Mouse (Mus musculus): ENCODE data around the gene Asic1. TPM values are rescaled to one million over a fixed set of nuclear protein-coding genes. Genes with fewer than 3 reads are reported as not detected.

Gene Asic1
- polyA plus RNA-seq, 1 experiment from 2014 or later = 51.7 TPM

DNA sequence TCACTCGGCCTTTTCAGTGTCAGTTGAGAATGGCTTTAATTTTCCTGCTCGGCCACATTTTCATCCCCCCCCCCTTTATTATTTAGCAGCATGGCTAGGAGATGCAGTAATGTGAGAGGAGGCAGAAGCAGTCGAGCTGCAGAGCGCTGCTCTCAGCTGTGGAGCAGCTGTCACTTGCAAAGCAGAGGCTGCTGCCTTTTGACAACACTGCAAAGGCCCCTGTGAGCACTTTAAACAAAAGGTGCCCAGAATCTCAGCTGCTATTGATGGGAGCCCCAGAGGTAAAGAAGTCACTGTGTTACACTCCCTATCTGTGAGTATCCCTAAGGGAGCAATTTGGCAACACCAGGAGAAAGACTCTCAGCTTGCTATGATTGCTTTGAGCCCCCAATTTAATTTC, 21.8 kb upstream of the Asic1 start:
- ATAC-seq (ENCODE audit: low FRiP score) = peak; percentile 28; the same call in 1 of the 2 replicates
- Histone ChIP-seq H3K27me3 (ENCODE audit: control insufficient read depth, insufficient read depth, low read length) (no peaks in the 10 kb centered on the region), H3K4me1 (replicated peaks; ENCODE audit: control insufficient read depth, insufficient read depth, low read length) (peaks cover 52% of the 10 kb centered on the region), H3K36me3 (replicated peaks; ENCODE audit: control insufficient read depth, insufficient read depth) (no peaks in the 10 kb centered on the region), H3K9ac (peak overlapping the region; percentile 3), H3K27ac (peak overlapping the region; percentile 76), H3K4me2 (replicated peaks) (peak overlapping the region; percentile 88), H3K4me3 (replicated peaks; ENCODE audit: low read length) (no peak overlapping the region), H3K9me3 (ENCODE audit: control insufficient read depth, low read length) (no peaks in the 10 kb centered on the region)
- 11% methylated on average over 4 of the region's 4 CpGs for WGBS
- no peak for DNase-seq (ENCODE audit: low spot score)

DNA sequence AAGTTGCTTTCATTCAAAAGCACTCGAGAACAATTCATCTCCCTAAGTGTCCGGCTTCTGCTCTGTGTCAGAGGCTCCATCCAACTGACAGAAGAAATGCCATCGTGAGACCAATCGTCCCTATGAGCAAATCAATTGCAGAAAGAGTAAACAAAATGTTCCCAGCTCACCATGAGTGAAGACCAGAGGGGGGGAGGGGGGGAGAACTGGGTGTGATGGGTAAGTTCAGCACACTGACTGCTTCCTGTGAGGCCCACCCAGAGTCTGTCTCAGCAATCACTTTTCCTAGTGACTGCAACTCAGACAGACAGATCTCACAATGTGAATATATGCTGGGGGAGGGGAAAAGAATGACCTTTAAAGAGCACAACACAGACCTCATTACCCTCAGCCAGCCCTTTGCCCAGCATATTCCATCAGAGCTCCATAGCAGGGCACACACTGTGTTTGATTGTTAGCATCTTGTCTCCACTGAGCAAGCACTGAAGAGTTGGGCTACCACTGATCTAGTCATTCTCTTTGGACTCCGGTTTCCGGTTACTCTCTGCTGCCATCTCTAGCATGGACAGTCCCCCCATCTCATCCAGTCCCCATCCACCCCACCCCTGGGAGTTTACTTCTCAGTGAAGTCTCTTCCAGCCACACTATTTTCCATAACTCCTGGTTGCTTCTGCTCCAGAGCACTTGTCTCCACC, 21.0 kb upstream of the Asic1 start:
- 18% methylated on average over 6 of the region's 6 CpGs for WGBS
- Histone ChIP-seq H3K27me3 (ENCODE audit: control insufficient read depth, insufficient read depth, low read length) (no peaks in the 10 kb centered on the region), H3K27ac (peak overlapping the region; percentile 76), H3K4me3 (replicated peaks; ENCODE audit: low read length) (peak overlapping the region; percentile 90; the same call in 1 of the 2 replicates), H3K9ac (peak overlapping the region; percentile 24; the same call in 1 of the 2 replicates), H3K36me3 (replicated peaks; ENCODE audit: control insufficient read depth, insufficient read depth) (no peaks in the 10 kb centered on the region), H3K4me2 (replicated peaks) (peak overlapping the region; percentile 88), H3K4me1 (replicated peaks; ENCODE audit: control insufficient read depth, insufficient read depth, low read length) (peaks cover 55% of the 10 kb centered on the region), H3K9me3 (ENCODE audit: control insufficient read depth, low read length) (no peaks in the 10 kb centered on the region)
- no peak for DNase-seq (ENCODE audit: low spot score)
- no peak for ATAC-seq (ENCODE audit: low FRiP score)

DNA sequence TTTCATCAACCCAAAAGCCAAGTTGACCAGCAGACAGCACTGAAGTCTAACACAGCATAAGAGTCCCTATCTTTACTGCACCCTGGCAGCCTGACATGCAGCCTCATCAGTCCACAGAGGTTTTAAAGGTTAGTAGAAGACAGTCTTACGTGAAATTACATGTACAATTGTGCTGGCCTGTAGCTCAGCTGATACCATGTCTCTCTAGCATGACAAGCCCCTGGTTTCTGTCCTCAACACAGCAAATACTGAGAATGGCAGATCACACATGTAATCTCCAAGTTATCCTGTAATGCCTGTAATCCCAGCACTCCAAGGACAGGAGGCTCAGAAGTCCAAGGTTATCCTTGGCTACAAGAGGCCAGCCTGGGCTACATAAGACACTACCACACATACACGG, 19.9 kb upstream of the Asic1 start:
- H3K27ac ChIP-seq = no peak overlapping the region
- ATAC-seq (ENCODE audit: low FRiP score) = no peak
- H3K9me3 ChIP-seq (ENCODE audit: control insufficient read depth, low read length) = no peaks in the 10 kb centered on the region
- H3K36me3 ChIP-seq (replicated peaks; ENCODE audit: control insufficient read depth, insufficient read depth) = no peaks in the 10 kb centered on the region
- peak overlapping the region; percentile 90 for H3K4me3 ChIP-seq (replicated peaks; ENCODE audit: low read length)
- no peak for DNase-seq (ENCODE audit: low spot score)
- H3K9ac ChIP-seq = peak overlapping the region; percentile 71; the same call in 1 of the 2 replicates
- WGBS = 53% methylated on average over 2 of the region's 2 CpGs
- peak overlapping the region; percentile 88 for H3K4me2 ChIP-seq (replicated peaks)
- no peaks in the 10 kb centered on the region for H3K27me3 ChIP-seq (ENCODE audit: control insufficient read depth, insufficient read depth, low read length)
- peaks cover 46% of the 10 kb centered on the region for H3K4me1 ChIP-seq (replicated peaks; ENCODE audit: control insufficient read depth, insufficient read depth, low read length)

DNA sequence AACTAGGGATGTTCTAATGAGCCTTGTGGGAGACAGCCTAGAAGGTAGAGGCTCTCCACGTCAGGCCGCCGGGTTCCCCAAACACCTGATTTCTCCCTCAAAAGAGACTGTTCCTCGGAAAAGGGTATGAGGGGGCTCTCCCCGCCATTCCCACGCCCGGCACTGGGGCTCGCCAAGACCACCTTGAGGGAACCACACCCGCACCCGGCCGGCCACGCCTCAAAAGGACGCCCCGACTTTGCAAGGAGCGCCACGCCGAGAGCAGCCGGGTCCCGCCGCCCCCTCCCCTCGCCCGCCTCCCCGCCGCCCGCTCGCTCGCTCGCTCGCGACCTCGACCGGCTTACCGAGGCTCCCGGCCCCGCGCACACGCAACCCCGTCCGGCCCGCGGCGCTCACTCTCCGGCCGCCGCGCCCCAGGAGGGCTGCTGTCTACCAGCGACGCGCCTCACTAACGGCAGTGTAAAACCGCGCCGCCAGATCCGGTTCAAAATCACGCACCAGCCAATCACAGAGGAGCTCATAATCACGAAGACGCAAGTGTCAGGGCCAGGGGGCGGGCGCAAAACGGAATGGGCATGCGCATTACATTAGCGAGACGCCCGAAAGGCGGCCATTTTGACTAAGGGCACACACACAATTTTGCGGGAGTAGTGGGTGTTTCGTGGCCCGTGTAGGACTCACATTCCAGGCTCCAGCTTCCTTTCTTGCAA, 18.9 kb upstream of the Asic1 start, which contains the start of gene Racgap1:
Gene Racgap1, minus strand, starts transcription at position 494 of the 710 bp plus-strand sequence.
- peak within 1 kb of the TSS; percentile 90 for H3K4me3 ChIP-seq (replicated peaks; ENCODE audit: low read length)
- no peaks in the 10 kb centered on the region for H3K9me3 ChIP-seq (ENCODE audit: control insufficient read depth, low read length)
- WGBS = under 1% methylated on average over 66 of the region's 68 CpGs
- ATAC-seq (ENCODE audit: low FRiP score) (peak; percentile 91), DNase-seq (ENCODE audit: low spot score) (peak; percentile 99)
- peaks cover 42% of the 10 kb centered on the region for H3K4me1 ChIP-seq (replicated peaks; ENCODE audit: control insufficient read depth, insufficient read depth, low read length)
- peak within 1 kb of the TSS; percentile 88 for H3K4me2 ChIP-seq (replicated peaks)
- H3K36me3 ChIP-seq (replicated peaks; ENCODE audit: control insufficient read depth, insufficient read depth) = no peaks in the 10 kb centered on the region
- H3K27ac ChIP-seq = no peak within 1 kb of the TSS
- H3K9ac ChIP-seq = peak within 1 kb of the TSS; percentile 71
- H3K27me3 ChIP-seq (ENCODE audit: control insufficient read depth, insufficient read depth, low read length) = no peaks in the 10 kb centered on the region; the same call in 1 of the 2 replicates

DNA sequence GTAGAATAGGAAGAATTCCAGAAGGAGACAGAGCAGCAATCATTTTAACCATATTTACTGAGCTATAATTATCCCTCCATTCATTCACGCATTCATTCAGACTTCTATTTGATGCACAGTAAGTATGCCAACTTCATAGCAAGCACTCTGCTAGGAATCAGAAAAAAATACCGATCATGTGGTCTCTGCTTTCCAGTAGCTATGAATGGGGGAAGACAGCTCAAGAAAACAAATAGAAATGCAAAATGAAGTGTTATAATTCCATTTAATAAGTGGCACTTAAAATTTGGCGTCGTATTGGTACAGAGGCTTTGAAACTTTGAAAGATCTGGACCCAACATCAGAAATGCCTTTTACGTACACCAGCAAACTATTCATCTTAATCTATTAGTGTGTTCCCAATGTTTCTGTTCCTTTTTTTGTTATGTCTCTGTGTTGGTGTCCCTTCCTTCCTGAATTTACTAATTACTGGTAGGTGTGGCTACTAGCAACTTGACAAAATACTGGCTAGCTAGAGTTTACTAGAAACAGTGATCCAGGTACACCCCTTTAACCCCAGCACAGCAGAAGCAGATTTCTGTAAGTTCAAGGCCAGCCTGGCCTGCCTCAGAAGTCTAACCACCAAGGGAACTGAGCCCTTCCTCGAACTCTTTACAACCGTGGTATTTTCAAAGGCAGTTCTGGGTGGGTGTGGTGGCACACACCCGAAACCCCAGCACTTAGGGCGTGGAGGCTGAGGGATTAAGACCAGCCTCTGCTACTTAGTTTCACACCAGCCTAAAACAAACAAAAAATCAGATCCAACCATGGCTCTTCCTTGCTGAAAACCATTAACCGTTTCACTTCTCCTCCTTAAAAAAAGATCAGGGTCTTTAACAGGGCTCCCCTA, 17.9 kb upstream of the Asic1 start:
- peak overlapping the region; percentile 32; the same call in 1 of the 2 replicates for H3K9ac ChIP-seq
- H3K27ac ChIP-seq = no peak overlapping the region
- DNase-seq (ENCODE audit: low spot score) (no peak), ATAC-seq (ENCODE audit: low FRiP score) (no peak)
- no peaks in the 10 kb centered on the region for H3K36me3 ChIP-seq (replicated peaks; ENCODE audit: control insufficient read depth, insufficient read depth)
- peak overlapping the region; percentile 90 for H3K4me3 ChIP-seq (replicated peaks; ENCODE audit: low read length)
- H3K9me3 ChIP-seq (ENCODE audit: control insufficient read depth, low read length) = no peaks in the 10 kb centered on the region
- no peaks in the 10 kb centered on the region; the same call in 1 of the 2 replicates for H3K27me3 ChIP-seq (ENCODE audit: control insufficient read depth, insufficient read depth, low read length)
- H3K4me2 ChIP-seq (replicated peaks) = peak overlapping the region; percentile 88
- peaks cover 45% of the 10 kb centered on the region for H3K4me1 ChIP-seq (replicated peaks; ENCODE audit: control insufficient read depth, insufficient read depth, low read length)
- WGBS = 79% methylated on average over 10 of the region's 10 CpGs

DNA sequence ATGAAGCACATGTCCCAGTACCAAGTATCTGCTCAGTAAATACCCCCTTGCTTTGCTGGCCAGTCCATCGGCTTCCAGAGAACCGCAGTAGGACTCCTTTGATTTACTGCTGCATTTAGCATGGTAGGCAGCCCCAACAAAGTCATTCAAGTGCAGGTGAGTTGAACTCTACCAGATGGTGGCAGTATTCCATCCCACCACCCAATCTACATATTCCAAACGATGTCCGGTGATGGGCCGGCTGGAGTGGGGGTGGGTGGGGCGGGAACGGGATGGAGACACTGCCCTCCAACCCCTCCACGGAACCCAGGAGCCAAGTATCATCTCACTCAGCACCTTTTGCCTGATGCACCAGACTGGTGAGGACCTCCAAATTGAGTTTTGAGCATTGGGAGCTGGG, 16.9 kb upstream of the Asic1 start:
- H3K9me3 ChIP-seq (ENCODE audit: control insufficient read depth, low read length) = no peaks in the 10 kb centered on the region
- peaks cover 34% of the 10 kb centered on the region for H3K4me1 ChIP-seq (replicated peaks; ENCODE audit: control insufficient read depth, insufficient read depth, low read length)
- no peak overlapping the region for H3K9ac ChIP-seq
- no peak for ATAC-seq (ENCODE audit: low FRiP score)
- no peak for DNase-seq (ENCODE audit: low spot score)
- no peaks in the 10 kb centered on the region; the same call in 1 of the 2 replicates for H3K27me3 ChIP-seq (ENCODE audit: control insufficient read depth, insufficient read depth, low read length)
- no peaks in the 10 kb centered on the region for H3K36me3 ChIP-seq (replicated peaks; ENCODE audit: control insufficient read depth, insufficient read depth)
- 4% methylated on average over 8 of the region's 8 CpGs for WGBS
- no peak overlapping the region for H3K27ac ChIP-seq
- H3K4me2 ChIP-seq (replicated peaks) = peak overlapping the region; percentile 47
- peak overlapping the region; percentile 7; the same call in 1 of the 2 replicates for H3K4me3 ChIP-seq (replicated peaks; ENCODE audit: low read length)

DNA sequence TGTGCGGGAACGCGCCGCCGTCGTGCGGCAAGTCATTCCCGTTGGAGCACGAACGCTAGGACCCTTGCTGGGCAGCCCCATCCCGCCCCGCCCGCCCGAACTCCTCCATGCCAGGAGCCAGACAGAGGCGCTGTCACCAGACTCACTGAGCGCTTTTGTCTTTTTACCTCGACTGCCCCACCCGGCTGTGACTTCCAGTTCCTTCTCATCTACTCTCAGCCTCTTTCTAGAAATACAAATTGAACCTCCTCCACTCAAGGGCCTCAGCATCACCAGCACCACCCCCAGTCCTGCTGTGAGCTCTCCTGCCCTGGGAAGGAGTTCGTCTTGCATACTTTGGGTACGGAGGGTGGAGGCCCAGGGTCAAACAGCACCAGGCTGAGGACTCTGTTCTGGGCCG, 16.3 kb upstream of the Asic1 start:
- Histone ChIP-seq H3K9ac (0 out of 2 replicates have a peak overlapping the region, but pooled peaks have one; percentile 1), H3K4me3 (replicated peaks; ENCODE audit: low read length) (peak overlapping the region; percentile 7; the same call in 1 of the 2 replicates), H3K27me3 (ENCODE audit: control insufficient read depth, insufficient read depth, low read length) (no peaks in the 10 kb centered on the region; the same call in 1 of the 2 replicates), H3K27ac (no peak overlapping the region), H3K36me3 (replicated peaks; ENCODE audit: control insufficient read depth, insufficient read depth) (no peaks in the 10 kb centered on the region), H3K4me2 (replicated peaks) (peak overlapping the region; percentile 47), H3K4me1 (replicated peaks; ENCODE audit: control insufficient read depth, insufficient read depth, low read length) (peaks cover 28% of the 10 kb centered on the region), H3K9me3 (ENCODE audit: control insufficient read depth, low read length) (no peaks in the 10 kb centered on the region)
- ATAC-seq (ENCODE audit: low FRiP score) (no peak), DNase-seq (ENCODE audit: low spot score) (no peak)
- 2% methylated on average over 21 of the region's 21 CpGs for WGBS

DNA sequence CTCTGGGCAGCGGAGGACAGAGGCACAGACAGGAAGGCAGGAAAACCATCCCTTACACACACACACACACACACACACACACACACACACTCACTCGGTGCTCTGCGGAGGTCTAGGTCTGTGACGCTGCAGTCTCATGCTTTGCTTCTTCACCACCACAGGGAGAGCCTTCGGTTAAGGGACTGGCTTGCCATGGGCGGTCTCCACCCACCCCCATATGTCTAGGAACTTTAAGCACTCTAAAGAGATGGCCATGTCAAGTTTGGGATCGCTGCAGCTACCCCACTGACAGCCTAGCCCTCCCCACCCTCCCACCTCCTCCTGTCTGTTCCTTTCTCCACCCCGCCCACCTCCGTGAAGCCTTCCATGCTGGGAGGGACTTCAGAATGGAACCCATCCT, 14.2 kb upstream of the Asic1 start:
- Histone ChIP-seq H3K36me3 (replicated peaks; ENCODE audit: control insufficient read depth, insufficient read depth) (no peaks in the 10 kb centered on the region), H3K27ac (peak overlapping the region; percentile 38; the same call in 1 of the 2 replicates), H3K9ac (peak overlapping the region; percentile 16; the same call in 1 of the 2 replicates), H3K4me2 (replicated peaks) (no peak overlapping the region), H3K4me3 (replicated peaks; ENCODE audit: low read length) (no peak overlapping the region), H3K27me3 (ENCODE audit: control insufficient read depth, insufficient read depth, low read length) (no peaks in the 10 kb centered on the region; the same call in 1 of the 2 replicates), H3K9me3 (ENCODE audit: control insufficient read depth, low read length) (no peaks in the 10 kb centered on the region), H3K4me1 (replicated peaks; ENCODE audit: control insufficient read depth, insufficient read depth, low read length) (peaks cover 17% of the 10 kb centered on the region)
- WGBS = 40% methylated on average over 9 of the region's 9 CpGs
- ATAC-seq (ENCODE audit: low FRiP score) = no peak
- no peak for DNase-seq (ENCODE audit: low spot score)

Measured in hindbrain, embryonic 14.5 days (tissue).